ENCODE assay signal across 16 mouse cellular contexts in the genomic region with DNA sequence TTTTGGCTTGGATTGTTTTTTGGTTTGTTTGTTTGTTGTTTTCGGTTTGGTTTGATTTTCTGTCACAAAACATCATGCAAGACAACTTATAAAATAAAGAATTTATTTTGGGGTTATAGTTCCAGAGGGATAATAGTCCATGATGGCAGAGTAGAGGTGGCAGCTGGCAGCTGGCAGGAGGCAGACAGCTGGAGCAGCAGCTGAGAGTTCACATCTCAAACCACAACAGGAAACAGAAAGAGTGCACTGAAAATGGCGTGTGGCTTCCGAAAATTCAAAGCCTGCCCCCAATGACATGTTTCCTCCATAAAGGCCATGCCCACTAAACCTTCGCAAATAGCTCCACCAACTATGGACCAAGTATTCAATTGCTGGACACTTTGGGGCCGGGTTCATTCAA.
"Had no signal": no experiment of that assay in that cellular context is flagged by ENCODE, and none has a peak within 500 bp of the region (broad histone marks: within the 10 kb centered on the region; RNA-seq: fewer than 3 reads in every experiment).

No protein-coding gene starts in this region.

- DNase-seq: retina, postnatal 1 day; right cerebral cortex, adult 18-20 months; right cerebral cortex, postnatal 14 days; right cerebral cortex, postnatal 25 days; right cerebral cortex, postnatal 4 days; spleen, adult 18-20 months; thymus, adult 18-20 months; thymus, adult 2 months; thymus, postnatal 14 days; thymus, postnatal 25 days; thymus, postnatal 36 days; thymus, postnatal 4 days had no signal

- H3K27me3 ChIP-seq: stomach, embryonic 15.5 days had no signal

- H3K36me3 ChIP-seq: neural tube, embryonic 12.5 days; neural tube, embryonic 13.5 days; neural tube, embryonic 15.5 days; stomach, embryonic 15.5 days had no signal

- H3K4me2 ChIP-seq: neural tube, embryonic 12.5 days; neural tube, embryonic 13.5 days; neural tube, embryonic 15.5 days; stomach, embryonic 15.5 days had no signal

- H3K4me3 ChIP-seq: neural tube, embryonic 12.5 days; neural tube, embryonic 13.5 days; neural tube, embryonic 15.5 days; stomach, embryonic 15.5 days had no signal
